ENCODE assay signal across 15 mouse cellular contexts in genomic region chr6:97919287-97919686, GRCm38 (mm10).
A peak's percentile ranks its signal among the peaks of the same experiment; 100 is the strongest.
DNase-seq lines count a peak whose midpoint lies in the region; ATAC-seq lines count a peak whose summit lies in the region.
"Had no signal": no experiment of that assay in that cellular context is flagged by ENCODE, and none has a peak within 500 bp of the region (broad histone marks: within the 10 kb centered on the region; RNA-seq: fewer than 3 reads in every experiment).

No protein-coding gene starts in this region.

- no peak overlapping the region for H3K4me3 ChIP-seq in embryonic facial prominence, embryonic 14.5 days (ENCODE audit: low read depth, low read length)
- H3K4me3 ChIP-seq in embryonic facial prominence, embryonic 10.5 days: no peak overlapping the region
- no peak overlapping the region for H3K4me3 ChIP-seq in kidney, embryonic 16.5 days (ENCODE audit: low read length)
- H3K4me3 ChIP-seq: forebrain, embryonic 13.5 days; liver, embryonic 13.5 days had no signal

- DNase-seq in embryonic facial prominence, embryonic 14.5 days (ENCODE audit: low spot score): no peak
- DNase-seq in embryonic facial prominence, embryonic 10.5 days (ENCODE audit: low spot score): no peak
- peak; percentile 12 to 32 for DNase-seq in heart, adult 9 months (ENCODE audit: low spot score in 2 of 2)
- DNase-seq in heart, postnatal 10 days: peak; percentile 48 to 63
- no peak for DNase-seq in layer of hippocampus, postnatal 36 days
- DNase-seq in layer of hippocampus, postnatal 14 days (ENCODE audit: low spot score in 2 of 2): no peak
- no peak for DNase-seq in spleen, postnatal 4 days (ENCODE audit: low spot score in 2 of 2)
- DNase-seq: adrenal gland, postnatal 25 days; cerebellum, adult 8-10 months; liver, embryonic 13.5 days; midbrain, embryonic 14.5 days had no signal

- peaks cover 18% of the 10 kb centered on the region for H3K4me1 ChIP-seq in embryonic facial prominence, embryonic 14.5 days (ENCODE audit: control insufficient read depth, insufficient read depth, low read length)
- H3K4me1 ChIP-seq in embryonic facial prominence, embryonic 10.5 days: peaks cover 19% of the 10 kb centered on the region
- peaks cover 30% of the 10 kb centered on the region for H3K4me1 ChIP-seq in kidney, embryonic 16.5 days (ENCODE audit: insufficient read depth, low read length)
- H3K4me1 ChIP-seq: forebrain, embryonic 13.5 days; liver, embryonic 13.5 days had no signal

- 0 out of 2 replicates have a peak overlapping the region, but pooled peaks have one; percentile 3 for H3K27ac ChIP-seq in embryonic facial prominence, embryonic 14.5 days (replicated peaks; ENCODE audit: low read depth, low read length)
- no peak overlapping the region for H3K27ac ChIP-seq in embryonic facial prominence, embryonic 10.5 days (replicated peaks)
- peak overlapping the region; percentile 66 for H3K27ac ChIP-seq in kidney, embryonic 16.5 days (ENCODE audit: low read length)
- H3K27ac ChIP-seq: forebrain, embryonic 13.5 days; liver, embryonic 13.5 days had no signal

- 47% methylated on average over 8 of the region's 8 CpGs for WGBS in embryonic facial prominence, embryonic 14.5 days
- WGBS in embryonic facial prominence, embryonic 10.5 days: 57% methylated on average over 8 of the region's 8 CpGs
- 34% methylated on average over 8 of the region's 8 CpGs for WGBS in kidney, embryonic 16.5 days

- no peaks in the 10 kb centered on the region for H3K9me3 ChIP-seq in embryonic facial prominence, embryonic 14.5 days (ENCODE audit: control insufficient read depth, low read length)
- H3K9me3 ChIP-seq in embryonic facial prominence, embryonic 10.5 days: no peaks in the 10 kb centered on the region
- H3K9me3 ChIP-seq in kidney, embryonic 16.5 days (ENCODE audit: low read length): no peaks in the 10 kb centered on the region
- H3K9me3 ChIP-seq: forebrain, embryonic 13.5 days; liver, embryonic 13.5 days had no signal

- intact Hi-C loops in heart, postnatal 10 days (cut with DNase I): loop anchor here (2.0 to 5.0 kb wide), 2 partner anchors 36 to 83 kb away; no protein-coding TSS in a partner anchor

- no peaks in the 10 kb centered on the region for H3K36me3 ChIP-seq in embryonic facial prominence, embryonic 14.5 days (ENCODE audit: control insufficient read depth, insufficient read depth, low read length)
- H3K36me3 ChIP-seq in embryonic facial prominence, embryonic 10.5 days (replicated peaks): no peaks in the 10 kb centered on the region
- no peaks in the 10 kb centered on the region for H3K36me3 ChIP-seq in kidney, embryonic 16.5 days (ENCODE audit: insufficient read depth, low read length)
- H3K36me3 ChIP-seq: liver, embryonic 13.5 days had no signal

- H3K27me3 ChIP-seq in embryonic facial prominence, embryonic 14.5 days (replicated peaks; ENCODE audit: control insufficient read depth, insufficient read depth, low read length): no peaks in the 10 kb centered on the region
- no peaks in the 10 kb centered on the region for H3K27me3 ChIP-seq in embryonic facial prominence, embryonic 10.5 days (replicated peaks; ENCODE audit: low read depth, poor library complexity, severe bottlenecking)
- H3K27me3 ChIP-seq in kidney, embryonic 16.5 days (ENCODE audit: insufficient read depth, low read length): no peaks in the 10 kb centered on the region
- H3K27me3 ChIP-seq: forebrain, embryonic 13.5 days; liver, embryonic 13.5 days had no signal

- no peak overlapping the region for H3K9ac ChIP-seq in embryonic facial prominence, embryonic 14.5 days (ENCODE audit: low read depth, low read length)
- no peak overlapping the region; the same call in 1 of the 2 replicates for H3K9ac ChIP-seq in kidney, embryonic 16.5 days (replicated peaks; ENCODE audit: low read length)
- H3K9ac ChIP-seq: forebrain, embryonic 13.5 days; liver, embryonic 13.5 days had no signal

- no peak overlapping the region for H3K4me2 ChIP-seq in embryonic facial prominence, embryonic 14.5 days (ENCODE audit: low read depth, low read length)
- peak overlapping the region; percentile 37; the same call in 1 of the 2 replicates for H3K4me2 ChIP-seq in kidney, embryonic 16.5 days (replicated peaks; ENCODE audit: low read depth, low read length)
- H3K4me2 ChIP-seq: forebrain, embryonic 13.5 days; liver, embryonic 13.5 days had no signal

- ATAC-seq in embryonic facial prominence, embryonic 14.5 days (ENCODE audit: low read depth): no peak
- peak; percentile 83 for ATAC-seq in kidney, embryonic 16.5 days (ENCODE audit: low FRiP score, low TSS enrichment)
- ATAC-seq: activated CD4-positive, CD25-positive, alpha-beta regulatory T cell, adult 4 months; forebrain, embryonic 13.5 days; intestine, postnatal 0 days had no signal

Comparison
In these comparisons a context has a peak if more than half of its experiments do, and no peak if none do; other contexts are left out.
1. DNase-seq: peak in heart, adult 9 months (2 of 2) and heart, postnatal 10 days (2 of 2); none in embryonic facial prominence, embryonic 14.5 days (single experiment), embryonic facial prominence, embryonic 10.5 days (single experiment), layer of hippocampus, postnatal 36 days (0 of 2), layer of hippocampus, postnatal 14 days (0 of 2) and spleen, postnatal 4 days (0 of 2).